Mouse (Mus musculus): ENCODE results near the gene Dlg3.

The Dlg3 gene

GRCm38 (mm10) chrX:100767181-100767884, at the start of gene Dlg3:
Gene Dlg3 (plus strand): TSS chrX:100767722.
- no peak for DNase-seq

GRCm38 (mm10) chrX:100728947-100729346, 38.6 kb upstream of the Dlg3 start:
- no peak for DNase-seq

GRCm38 (mm10) chrX:100729665-100730188, 37.8 kb upstream of the Dlg3 start, which contains the start of gene Gdpd2:
Gene Gdpd2 (plus strand): TSS chrX:100729873.
- no peak for DNase-seq

GRCm38 (mm10) chrX:100730266-100730665, 37.3 kb upstream of the Dlg3 start:
- DNase-seq: no peak

GRCm38 (mm10) chrX:100734359-100734758, 33.2 kb upstream of the Dlg3 start:
- DNase-seq: no peak

- DNase-seq: peak; percentile 6 to 8
Measured at GRCm38 (mm10) chrX:100738918-100739317, 28.6 kb upstream of the Dlg3 start.

- no peak for DNase-seq
Measured at GRCm38 (mm10) chrX:100739443-100739842, 28.1 kb upstream of the Dlg3 start.

GRCm38 (mm10) chrX:100740785-100741184, 26.7 kb upstream of the Dlg3 start:
- DNase-seq: no peak

- DNase-seq: peak; percentile 50 to 64
Measured at GRCm38 (mm10) chrX:100741940-100742339, 25.6 kb upstream of the Dlg3 start.

GRCm38 (mm10) chrX:100765855-100766254, 1.7 kb upstream of the Dlg3 start:
- no peak for DNase-seq

GRCm38 (mm10) chrX:100767885-100768626, 534 bp downstream of the Dlg3 start:
- no peak for DNase-seq

GRCm38 (mm10) chrX:100769281-100769680, 1.8 kb downstream of the Dlg3 start:
- no peak for DNase-seq

- peak; percentile 68 to 74 for DNase-seq
Measured at GRCm38 (mm10) chrX:100774341-100774811, 6.9 kb downstream of the Dlg3 start.

- no peak for DNase-seq
Measured at GRCm38 (mm10) chrX:100775405-100775804, 7.9 kb downstream of the Dlg3 start.

- DNase-seq: peak; percentile 51 to 55
Measured at GRCm38 (mm10) chrX:100776494-100776893, 9.0 kb downstream of the Dlg3 start.

GRCm38 (mm10) chrX:100776985-100777654, 9.6 kb downstream of the Dlg3 start:
- DNase-seq: peak; percentile 79 to 91

GRCm38 (mm10) chrX:100777655-100778234, 10.2 kb downstream of the Dlg3 start:
- DNase-seq: peak in 1 of 2 experiments; percentile 10

- DNase-seq: no peak
Measured at GRCm38 (mm10) chrX:100778397-100778796, 10.9 kb downstream of the Dlg3 start.

- DNase-seq: no peak
Measured at GRCm38 (mm10) chrX:100789322-100789721, 21.8 kb downstream of the Dlg3 start.

GRCm38 (mm10) chrX:100796041-100796740, 28.7 kb downstream of the Dlg3 start:
- no peak for DNase-seq

GRCm38 (mm10) chrX:100796741-100797090, 29.2 kb downstream of the Dlg3 start:
- no peak for DNase-seq

GRCm38 (mm10) chrX:100797370-100797769, 29.8 kb downstream of the Dlg3 start:
- DNase-seq: no peak

Measured in thymus, postnatal 36 days (tissue).